Mouse (Mus musculus) neural tube, embryonic 10.5 days (tissue): ENCODE measurements around the gene Sash1.

Experiments used
- DNase-seq: peaks from one replicate; pipeline ENCODE4 v3.0.0-alpha.2; 2017; ENCODE audit warnings: low spot score; ENCODE audit errors: extremely low spot score

The Sash1 gene

GRCm38 (mm10) chr10:8885630-8886527, at the start of gene Sash1:
Gene Sash1, minus strand, starts transcription at chr10:8886070.
- peak; percentile 93 for DNase-seq

GRCm38 (mm10) chr10:8935601-8936000, 49.7 kb upstream of the Sash1 start:
- no peak for DNase-seq

- no peak for DNase-seq
Measured at GRCm38 (mm10) chr10:8933451-8934372, 47.8 kb upstream of the Sash1 start.

GRCm38 (mm10) chr10:8931548-8932240, 45.8 kb upstream of the Sash1 start:
- DNase-seq, result no peak

GRCm38 (mm10) chr10:8930672-8931071, 44.8 kb upstream of the Sash1 start:
- DNase-seq, result no peak

GRCm38 (mm10) chr10:8928775-8929647, 43.1 kb upstream of the Sash1 start:
- no peak for DNase-seq

GRCm38 (mm10) chr10:8928261-8928660, 42.4 kb upstream of the Sash1 start:
- no peak for DNase-seq

- no peak for DNase-seq
Measured at GRCm38 (mm10) chr10:8926906-8927305, 41.0 kb upstream of the Sash1 start.

- no peak for DNase-seq
Measured at GRCm38 (mm10) chr10:8926295-8926694, 40.4 kb upstream of the Sash1 start.

GRCm38 (mm10) chr10:8925299-8925698, 39.4 kb upstream of the Sash1 start:
- DNase-seq, result no peak

GRCm38 (mm10) chr10:8921098-8921693, 35.3 kb upstream of the Sash1 start:
- DNase-seq, result no peak

- DNase-seq, result no peak
Measured at GRCm38 (mm10) chr10:8917798-8918197, 31.9 kb upstream of the Sash1 start.

GRCm38 (mm10) chr10:8917350-8917749, 31.5 kb upstream of the Sash1 start:
- DNase-seq, result no peak

GRCm38 (mm10) chr10:8915755-8916154, 29.9 kb upstream of the Sash1 start:
- no peak for DNase-seq

GRCm38 (mm10) chr10:8913904-8914303, 28.0 kb upstream of the Sash1 start:
- DNase-seq, result no peak

- no peak for DNase-seq
Measured at GRCm38 (mm10) chr10:8912706-8913275, 26.9 kb upstream of the Sash1 start.

GRCm38 (mm10) chr10:8912213-8912612, 26.3 kb upstream of the Sash1 start:
- DNase-seq, result no peak

- DNase-seq, result no peak
Measured at GRCm38 (mm10) chr10:8910237-8910990, 24.5 kb upstream of the Sash1 start.

GRCm38 (mm10) chr10:8903086-8903485, 17.2 kb upstream of the Sash1 start:
- DNase-seq, result no peak
